Mouse (Mus musculus) ES-Bruce4 (cell line): ENCODE measurements around the gene Zbtb24.

Experiments used
- CTCF ChIP-seq: IDR thresholded peaks from one replicate; pipeline ENCODE4 v1.8.1; 2011; ENCODE audit warnings: low read depth, low read length
- EP300 ChIP-seq: IDR thresholded peaks from 2 replicates; pipeline ENCODE4 v1.6.1; 2011; ENCODE audit warnings: low read depth, low read length; ENCODE audit not compliant: insufficient read depth
- POLR2A ChIP-seq: IDR thresholded peaks from one replicate; pipeline ENCODE4 v1.8.1; 2011; ENCODE audit warnings: low read length; ENCODE audit not compliant: insufficient read depth

- TF ChIP-seq CTCF, result no peak
- no peak for TF ChIP-seq EP300
- no peak for TF ChIP-seq POLR2A
Measured at GRCm38 (mm10) chr10:41490518-41490873, 40.3 kb downstream of the Zbtb24 start.
